Mouse (Mus musculus) urinary bladder, adult 2 months (tissue): Measurements from ENCODE around the gene Afg1l. TPM values are rescaled to one million over a fixed set of nuclear protein-coding genes. Genes with fewer than 3 reads are reported as not detected.

ENCODE experiments used
- DNase-seq: peaks from one replicate; pipeline ENCODE4 v3.0.0; 2022; ENCODE audit warnings: low spot score
- polyA plus RNA-seq: library from polyadenylated mRNA; depleted of rRNA; stranded (reverse); fragments of >200 nt; gene quantifications from 2 replicates; pipeline ENCODE4 v1.2.3, GENCODE M21; 2012

Afg1l gene
- polyA plus RNA-seq, 1 experiment, result 10.3 TPM

DNA sequence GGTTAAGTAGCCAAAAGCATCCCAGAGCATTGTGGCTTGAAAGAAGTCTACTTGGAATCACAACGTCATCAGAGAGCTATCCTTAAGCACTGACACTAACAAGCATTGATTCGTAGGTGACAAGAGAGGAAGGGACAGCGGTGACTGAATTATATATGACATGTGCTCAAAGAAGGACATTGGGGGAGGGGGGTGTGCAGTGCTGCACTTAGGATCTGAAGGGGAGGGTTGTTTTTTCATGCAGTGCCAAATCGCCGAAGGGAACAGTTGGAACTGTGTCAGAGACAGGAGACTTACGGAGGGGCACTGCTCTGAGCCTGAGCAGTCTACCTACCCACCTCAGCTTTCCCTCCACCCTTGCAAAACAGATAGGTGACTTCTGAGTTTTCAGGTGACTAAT is 94.7 kb downstream of the Afg1l start:
- no peak for DNase-seq

DNA sequence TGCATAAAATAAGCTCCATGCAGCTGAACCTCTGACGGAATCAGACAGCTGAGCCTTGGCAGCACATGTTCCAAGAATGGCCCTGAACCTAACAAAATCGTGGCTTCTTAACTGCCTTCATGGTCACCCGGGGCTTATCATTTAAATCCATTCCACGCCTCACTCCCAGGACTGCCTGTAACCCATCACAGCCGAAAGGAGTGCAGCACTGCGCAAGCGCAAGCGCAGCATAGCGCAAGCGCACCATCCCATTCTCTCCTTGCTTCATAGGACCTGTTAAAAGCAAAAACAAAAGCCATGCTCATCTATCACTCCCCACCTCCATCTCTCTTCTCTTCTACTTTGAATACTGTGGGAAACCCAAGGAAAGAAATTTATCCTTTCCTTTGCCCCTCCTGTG is 114.1 kb downstream of the Afg1l start:
- no peak for DNase-seq

DNA sequence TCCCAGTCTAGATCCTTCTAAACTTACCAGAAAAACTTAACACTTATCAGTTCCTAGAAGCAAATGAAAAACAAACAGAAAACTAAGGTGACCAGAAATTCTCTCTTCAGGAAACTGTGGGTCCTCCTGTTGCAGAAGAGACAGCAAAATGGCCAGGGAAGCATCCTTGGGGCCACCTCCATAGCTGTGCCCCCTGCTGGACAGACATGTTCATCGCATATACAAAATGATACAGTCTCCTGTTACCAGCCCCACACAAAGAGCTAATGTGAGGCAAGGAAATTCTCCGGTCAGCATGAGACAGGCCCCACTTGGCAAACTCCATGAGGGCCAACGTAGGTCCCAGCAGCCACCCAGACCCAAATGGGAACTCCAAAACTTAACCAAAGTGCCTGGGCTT is 122.4 kb downstream of the Afg1l start:
- DNase-seq, result no peak

DNA sequence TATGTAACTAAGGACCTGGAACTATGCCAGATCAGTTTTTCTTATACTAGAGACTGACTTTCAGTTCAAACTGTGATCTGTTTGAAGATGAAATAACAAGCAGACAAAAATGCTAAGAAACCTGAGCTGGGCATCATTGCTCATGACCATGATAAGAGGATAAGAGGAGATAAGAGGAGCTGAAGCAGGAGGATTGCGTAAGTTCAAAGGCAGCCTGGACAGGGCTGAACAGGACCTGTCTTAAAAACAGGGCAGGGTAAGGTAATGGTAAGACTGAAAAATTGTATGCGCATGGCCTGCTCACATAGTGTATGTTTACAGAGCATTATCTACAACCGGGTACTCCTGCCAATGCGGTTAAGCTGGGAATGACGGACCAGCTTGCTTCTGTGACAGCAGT is 130.4 kb downstream of the Afg1l start:
- no peak for DNase-seq

DNA sequence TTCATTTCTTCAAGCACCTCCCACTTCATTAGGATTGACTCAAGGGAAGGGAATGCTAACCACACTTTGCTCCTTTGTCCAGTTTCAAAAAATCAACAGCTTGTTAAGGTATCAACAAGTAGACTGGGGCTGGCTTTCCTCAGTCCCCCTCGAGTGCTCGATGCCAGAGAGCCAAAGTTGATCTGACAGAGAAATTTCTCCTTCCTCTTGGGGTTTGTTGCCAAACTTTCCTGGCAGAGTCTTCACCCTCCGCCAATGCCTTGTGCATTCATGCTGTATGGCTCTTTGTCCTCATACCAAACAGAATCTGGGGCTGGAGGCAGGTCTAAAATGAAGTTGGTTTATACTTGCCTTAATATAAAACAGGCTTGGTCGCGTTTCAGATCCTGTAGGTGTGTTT is 131.2 kb downstream of the Afg1l start:
- DNase-seq, result no peak

DNA sequence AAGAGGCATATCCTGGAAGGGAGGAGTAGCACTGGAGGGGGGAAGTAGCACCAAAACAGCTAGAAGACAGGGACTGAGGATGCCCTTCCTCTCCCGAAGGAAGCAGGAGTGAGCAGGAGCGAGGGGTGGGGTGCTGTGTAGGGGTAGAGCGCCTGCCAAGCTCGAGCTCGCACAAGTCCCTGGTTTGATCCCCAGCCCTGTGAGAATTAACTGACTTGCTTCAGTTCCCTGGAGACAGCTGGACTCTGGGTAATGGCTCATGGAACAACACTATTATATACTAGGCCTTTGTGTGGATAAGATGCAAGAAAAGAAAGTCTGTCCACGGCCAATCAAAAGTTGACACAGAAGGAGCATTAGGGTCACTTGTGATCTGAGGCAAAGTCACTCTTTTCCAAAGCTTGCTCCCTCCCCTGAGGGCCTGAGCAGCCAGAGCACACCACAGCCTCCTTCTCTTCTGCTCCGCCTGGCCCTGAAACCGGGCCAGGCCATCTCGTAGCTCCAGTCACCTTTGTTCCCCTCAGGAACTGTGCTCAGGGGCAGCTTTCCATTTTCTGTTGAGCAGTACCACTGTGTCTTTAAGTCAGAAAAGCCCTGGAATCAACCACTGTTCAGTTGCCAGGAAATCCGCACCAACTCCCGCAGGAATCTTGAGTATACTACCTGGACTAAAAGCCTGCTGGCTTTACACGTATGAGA is 132.0 kb downstream of the Afg1l start:
- no peak for DNase-seq

DNA sequence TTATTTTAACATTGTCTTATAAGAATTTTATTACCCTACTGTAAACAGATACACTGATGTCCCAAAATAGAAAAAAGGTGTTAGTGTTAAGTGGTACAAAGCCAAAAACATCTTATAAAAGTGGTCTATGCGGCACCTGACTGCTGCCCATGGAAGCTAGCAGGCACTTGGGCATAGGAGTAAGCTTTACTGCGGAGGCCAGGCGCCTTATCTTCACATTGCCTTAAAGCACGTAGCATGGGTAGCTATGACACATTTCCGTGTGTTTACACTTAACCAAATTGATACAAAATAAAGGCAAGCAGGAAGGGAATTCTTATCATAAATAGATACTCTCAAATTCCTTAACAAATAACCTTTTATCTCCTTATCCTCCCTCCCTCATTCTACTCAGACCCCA is 135.7 kb downstream of the Afg1l start:
- DNase-seq, result no peak

DNA sequence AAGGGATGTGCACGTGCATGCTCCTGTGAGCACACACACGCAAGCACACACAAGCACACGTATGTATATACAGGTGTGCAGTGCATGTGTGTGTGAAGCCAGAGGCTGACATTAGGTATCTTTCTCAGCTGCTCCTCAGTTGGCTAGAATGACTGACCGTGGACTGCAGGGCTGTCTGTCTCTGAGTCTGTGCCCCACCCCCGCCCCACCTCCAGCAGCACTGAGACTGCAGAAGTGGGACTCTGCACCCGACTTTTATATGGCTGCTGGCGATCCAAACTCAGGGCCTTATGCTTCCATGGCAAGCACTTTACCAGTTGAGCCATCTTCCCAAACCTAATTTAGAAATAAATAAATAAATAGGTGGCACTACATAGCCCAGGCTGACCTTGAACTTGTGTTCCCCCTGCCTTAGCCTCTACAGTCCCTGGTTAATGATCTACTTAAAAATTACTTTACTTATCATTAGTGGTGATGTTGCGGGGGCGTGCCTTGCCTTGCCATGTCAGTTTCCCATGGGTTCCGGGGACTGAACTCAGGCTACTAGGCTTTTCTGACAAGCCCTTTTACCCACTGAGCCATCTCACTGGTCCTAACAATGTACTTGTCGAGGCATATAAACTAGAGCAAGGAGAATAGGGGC is 136.4 kb downstream of the Afg1l start:
- DNase-seq, result no peak

DNA sequence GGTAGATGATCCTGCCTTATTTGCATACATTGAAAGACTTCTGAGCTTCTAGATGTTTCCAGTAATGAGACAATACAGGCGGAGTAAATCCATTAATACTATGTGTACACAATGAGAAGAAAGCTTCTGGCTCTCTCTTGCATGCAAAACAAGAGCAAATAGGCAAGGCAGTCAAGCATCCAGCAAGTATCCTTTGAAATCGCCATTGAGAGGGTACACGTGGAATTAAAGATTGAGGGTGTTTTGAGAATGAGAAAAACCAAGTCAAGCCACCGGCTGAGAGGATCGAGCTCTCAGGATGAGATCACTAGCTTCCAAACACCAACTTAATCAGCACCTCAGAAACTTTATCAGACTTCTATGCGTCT is 138.0 kb downstream of the Afg1l start:
- no peak for DNase-seq

DNA sequence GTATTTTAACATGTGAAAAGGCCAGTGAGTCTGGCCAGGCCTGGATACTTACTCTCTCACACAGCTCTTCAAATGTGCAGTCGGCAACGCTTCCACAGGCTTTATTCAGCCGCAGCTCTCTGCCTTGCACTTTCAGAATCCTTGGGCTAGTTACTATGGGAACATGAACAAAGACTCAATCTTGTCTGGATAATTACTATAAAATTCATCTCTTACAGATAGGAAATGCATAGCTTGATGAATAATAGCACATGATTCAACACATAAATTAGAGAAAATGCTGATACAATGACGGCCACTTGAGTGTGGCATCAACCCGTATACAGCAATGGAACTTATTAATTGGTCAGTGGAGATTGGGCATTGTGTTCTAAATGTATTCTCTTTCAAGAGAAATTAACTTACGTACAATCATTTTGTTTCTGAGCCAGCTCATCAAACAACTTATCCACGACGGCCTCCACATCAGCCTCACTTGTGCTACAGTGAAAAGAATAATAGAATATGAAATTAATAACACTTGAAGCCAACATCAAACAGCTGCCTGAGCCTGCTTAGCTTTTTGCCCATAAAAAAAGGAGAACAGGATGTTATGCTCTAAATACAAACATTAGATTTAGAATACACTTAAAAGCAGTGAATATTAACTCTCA is 138.5 kb downstream of the Afg1l start:
- no peak for DNase-seq

DNA sequence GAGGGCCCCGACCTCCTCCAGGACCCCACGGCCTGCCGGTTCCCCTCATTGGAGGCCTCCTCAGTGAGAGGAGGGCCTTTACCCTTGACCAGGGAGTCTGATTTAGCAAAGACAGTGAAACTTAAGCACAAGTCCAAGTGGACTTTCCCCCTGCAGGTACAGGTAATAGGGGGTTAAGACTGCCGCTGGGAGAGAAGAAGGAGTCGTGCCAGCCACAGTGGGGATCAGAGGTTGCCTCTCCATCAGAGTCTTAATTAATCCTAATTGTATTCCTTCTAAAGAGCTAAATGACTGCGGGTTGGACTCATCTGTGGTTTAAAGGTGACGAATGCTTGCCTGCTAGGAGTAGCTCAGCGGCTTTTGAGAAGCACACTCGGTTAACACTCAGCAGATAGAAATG is 139.9 kb downstream of the Afg1l start:
- DNase-seq, result no peak

DNA sequence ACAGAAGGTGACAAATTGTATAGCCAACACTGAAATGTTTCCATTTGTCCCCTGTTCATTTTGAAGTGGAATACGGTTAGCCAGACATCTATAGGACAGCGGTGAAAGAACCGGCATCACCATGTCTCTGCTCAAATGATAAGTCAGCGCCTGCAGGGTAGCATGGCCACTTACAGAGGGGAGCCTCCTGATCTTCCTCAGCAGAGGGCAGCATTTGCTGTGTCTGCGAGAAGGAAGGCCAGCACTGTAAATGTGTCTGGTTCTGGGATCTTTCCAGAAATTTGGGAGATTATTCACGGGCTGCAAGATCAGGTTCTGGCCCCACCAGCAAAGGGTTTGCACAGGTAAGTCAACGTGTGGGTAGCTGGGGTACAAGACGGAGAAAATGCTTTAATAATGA is 150.8 kb downstream of the Afg1l start:
- DNase-seq, result no peak

DNA sequence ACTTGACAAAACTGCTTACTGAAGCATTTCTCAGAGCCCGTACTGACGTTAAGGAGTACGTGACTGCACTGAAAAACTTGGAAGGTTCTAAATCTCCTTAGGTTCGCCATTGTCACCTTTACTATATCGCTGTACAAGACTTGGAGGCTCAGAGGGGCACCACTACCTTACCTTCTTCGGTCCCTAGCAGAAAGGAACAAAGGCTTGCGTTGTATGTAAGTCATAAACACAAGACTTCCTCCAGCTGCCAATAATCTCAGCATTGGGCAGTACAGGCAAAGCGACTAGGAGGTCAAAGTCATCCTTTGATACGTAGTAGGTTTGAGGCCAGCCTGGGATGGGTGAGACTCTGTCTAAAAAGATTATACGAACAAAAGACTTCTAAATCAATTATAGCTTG is 153.1 kb downstream of the Afg1l start:
- no peak for DNase-seq

DNA sequence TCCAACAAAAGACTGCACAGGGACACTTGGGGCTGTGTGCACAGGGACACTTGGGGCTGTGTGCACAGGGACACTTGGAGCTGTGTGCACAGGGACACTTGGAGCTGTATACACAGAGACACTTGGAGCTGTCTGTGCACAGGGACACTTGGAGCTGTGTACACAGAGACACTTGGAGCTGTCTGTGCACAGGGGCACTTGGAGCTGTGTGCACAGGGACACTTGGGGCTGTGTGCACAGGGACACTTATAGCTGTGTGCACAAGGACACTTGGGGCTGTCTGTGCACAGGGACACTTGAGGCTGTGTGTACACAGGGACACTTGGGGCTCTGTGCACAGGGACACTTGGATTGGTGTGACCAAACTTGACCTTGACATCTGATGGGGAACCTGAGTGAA is 154.4 kb downstream of the Afg1l start:
- no peak for DNase-seq

DNA sequence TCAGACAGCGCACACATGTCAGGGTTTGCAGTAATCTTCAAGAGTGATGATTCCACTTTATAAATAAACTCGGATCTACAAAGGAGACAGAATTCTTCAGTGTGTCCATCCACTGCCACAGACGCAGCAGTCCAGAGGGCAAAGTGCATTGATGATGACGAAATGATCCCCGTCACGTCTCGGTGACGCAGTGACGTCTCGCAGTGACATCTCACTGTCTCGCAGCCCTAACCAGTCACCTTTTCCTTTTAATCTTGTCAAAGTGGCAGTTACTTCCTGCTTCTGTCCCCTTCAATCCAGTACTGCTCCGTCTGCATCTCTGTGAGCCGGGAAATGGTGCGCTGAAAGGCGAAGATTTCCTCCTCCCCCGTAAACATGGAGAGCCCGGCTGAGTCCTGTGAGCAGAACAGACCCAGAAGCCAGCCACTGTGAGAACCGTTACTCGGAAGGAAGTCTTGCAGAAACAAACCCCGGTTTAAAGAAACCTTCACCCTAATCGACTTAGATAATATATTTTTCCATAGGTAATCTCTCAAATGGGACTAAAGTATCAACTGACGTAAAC is 165.1 kb downstream of the Afg1l start:
- no peak for DNase-seq

DNA sequence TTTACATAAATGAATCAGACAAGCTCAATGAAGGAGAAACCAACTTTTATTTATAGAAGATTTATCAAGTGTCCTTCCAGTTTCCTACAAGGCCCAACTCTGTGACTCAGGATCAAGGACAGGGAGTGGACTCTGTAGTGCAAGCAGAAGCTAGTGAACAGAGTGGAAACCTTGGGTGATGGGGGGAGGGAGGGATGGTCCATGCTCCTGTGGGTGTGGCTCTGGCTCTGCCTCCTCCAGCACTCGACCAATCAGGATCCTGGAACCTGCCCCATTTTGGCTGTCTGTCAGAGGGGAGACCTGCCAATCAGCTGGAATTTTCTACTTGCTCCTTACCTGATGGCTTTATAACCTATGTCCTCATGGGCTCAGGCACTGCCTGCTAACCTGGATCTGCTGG is 165.8 kb downstream of the Afg1l start:
- no peak for DNase-seq

DNA sequence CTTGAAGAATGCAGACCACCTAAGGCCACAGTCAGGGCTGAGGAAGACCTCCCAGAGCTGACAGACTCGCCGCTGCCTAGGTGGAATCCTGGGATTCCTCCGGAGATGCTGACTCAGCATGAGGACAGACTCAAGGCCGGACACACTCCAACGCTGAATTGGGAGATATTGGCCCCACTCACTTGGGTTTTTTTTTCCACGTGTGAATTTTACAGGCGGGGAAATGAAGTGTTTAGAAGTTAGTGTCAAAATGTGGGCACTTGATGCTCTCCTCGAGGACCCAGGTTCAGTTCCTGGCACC is 169.7 kb downstream of the Afg1l start:
- no peak for DNase-seq

DNA sequence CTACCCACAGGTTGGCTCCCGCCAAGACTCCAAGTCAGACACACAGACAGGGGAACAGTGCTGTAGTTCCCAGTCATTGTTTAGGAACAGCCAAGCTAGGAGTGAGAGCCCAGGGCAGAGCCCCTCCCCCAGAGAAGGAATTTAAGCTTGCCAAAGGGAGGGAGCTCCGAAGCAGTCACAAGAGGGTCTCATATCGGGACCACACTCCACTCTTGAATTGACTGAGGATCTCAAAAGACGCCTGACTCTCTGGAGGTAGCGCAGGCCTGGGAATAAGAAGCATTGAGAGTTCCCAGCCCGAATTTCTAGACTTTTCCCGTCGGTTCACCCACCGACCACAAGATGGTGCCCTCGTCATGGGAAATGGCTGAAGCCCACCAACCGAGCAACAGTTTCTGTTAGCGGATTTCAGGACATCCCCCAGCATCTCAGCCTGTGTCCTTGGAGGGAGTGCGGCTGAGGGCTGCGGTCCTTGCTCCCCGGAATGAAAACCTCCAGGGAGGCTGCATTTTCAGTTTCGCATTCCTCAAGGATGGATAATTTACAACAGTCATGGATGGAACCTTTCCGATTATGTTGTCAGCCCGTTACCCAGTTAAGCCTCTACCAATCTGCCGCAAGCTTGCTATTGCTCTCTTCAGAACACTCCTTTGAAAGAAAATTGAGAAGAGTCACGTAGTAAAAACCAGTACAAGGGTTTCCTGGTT is 170.2 kb downstream of the Afg1l start:
- peak; percentile 50 for DNase-seq

DNA sequence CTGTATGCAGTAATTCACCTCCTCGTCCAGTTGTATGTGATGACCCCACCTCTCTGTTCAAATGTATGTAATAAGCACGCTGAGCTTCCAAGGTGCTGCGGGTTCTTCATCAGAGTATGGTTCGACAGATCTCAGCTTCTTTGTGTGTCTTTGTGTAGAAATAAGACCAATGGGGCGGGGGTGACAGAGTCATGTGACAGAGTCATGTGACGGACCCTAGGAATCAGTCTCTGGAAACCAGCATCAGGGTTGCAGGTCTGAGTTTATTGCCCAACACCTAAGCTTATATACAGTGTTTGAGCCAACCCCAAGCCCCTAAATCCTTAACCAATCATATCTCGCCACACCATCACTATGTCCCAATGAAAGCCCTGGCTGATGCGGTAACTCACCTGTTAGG is 171.9 kb downstream of the Afg1l start:
- DNase-seq, result no peak

DNA sequence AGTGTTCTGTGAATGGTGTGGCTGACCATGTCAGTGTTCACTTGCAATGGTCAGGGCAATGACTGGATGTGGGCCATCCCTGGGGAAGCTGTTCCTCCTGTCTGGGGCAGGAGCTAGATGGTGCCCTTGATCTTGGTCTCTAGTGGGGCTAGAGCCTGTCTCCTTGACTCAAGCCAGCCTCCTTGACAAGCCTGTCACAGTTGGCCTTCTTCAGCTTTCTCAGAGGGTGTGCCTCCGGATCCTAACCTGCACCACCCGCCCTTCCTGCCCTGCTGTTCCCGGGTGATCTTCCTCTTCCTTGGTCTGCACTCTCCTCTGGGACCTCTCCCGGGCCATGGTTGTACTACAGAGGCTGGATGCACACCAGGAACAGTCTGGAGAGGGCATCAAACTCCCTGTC is 177.6 kb downstream of the Afg1l start:
- DNase-seq, result no peak

DNA sequence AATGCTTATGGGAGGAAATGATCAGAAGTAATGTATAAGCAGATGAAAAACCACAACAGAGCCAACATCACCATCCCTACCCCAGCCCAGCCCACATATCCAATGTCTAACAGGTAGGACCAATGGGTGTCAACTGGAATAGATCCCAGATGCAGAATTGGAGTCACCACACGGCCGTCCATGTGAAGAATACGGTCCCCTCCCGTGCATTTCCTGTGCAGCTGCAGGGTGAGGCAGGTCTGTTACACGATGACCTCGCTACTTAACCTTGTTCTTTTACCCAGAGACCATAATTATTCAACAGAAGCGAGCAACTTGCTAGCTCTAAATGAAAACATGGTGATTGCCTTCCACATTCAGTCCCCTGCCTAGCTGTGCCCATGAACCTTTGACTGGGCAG is 178.4 kb downstream of the Afg1l start:
- DNase-seq, result no peak

DNA sequence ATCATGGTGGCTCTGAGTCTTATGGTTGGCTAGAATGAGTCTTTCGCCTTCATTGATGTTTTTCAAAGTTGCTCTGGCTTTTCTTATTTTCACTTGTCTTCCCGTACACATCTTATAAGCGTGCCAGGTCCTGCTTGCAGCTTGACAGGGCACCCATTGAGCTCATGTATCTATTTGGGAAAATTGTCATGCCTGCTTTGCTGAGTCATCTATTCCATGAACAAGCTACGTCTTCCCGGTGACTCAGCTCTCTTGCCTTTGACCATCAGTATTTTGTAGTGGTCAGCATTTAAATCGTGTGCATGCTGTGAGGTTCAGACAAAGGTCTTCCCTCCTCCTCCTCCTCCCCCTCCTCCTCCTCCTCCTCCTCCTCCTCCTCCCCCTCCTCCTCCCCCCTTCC is 178.9 kb downstream of the Afg1l start:
- DNase-seq, result no peak

DNA sequence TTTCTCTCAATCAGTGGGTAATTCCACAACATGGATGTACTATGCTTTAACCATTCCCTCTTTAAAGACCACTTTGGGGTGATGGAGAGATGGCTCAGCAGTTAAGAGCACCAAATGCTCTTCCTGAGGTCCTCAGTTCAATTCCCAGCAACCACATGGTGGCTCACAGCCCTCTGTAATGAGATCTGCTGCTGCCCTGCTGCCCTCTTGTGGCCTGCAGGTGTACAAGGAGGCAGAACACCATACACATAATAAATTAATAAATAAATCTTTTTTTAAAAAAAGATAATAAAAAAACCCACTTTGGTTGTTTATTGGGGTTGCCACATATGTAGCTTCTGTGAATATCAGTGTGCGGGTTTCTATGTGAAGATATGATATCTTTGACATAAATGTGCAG is 180.4 kb downstream of the Afg1l start:
- no peak for DNase-seq
